Mouse (Mus musculus) embryonic facial prominence, embryonic 14.5 days (tissue): Measurements from ENCODE around the gene Cfap57. TPM values are rescaled to one million over a fixed set of nuclear protein-coding genes. Genes with fewer than 3 reads are reported as not detected.
"Not testable (repeated sequence)": the region's sequence is repeated elsewhere in the genome, so short reads cannot be mapped to it uniquely, and the experiment has no call there.

Source experiments
- ATAC-seq: fragments of 200-750 bp; cut with Nextera tagmentation; 2 replicates; pipeline ENCODE4 v1.8.0; 2017; ENCODE audit warnings: low read depth, moderate number of reproducible peaks, moderate TSS enrichment
- DNase-seq: peaks from one replicate; pipeline ENCODE4 v3.0.0-alpha.2; 2015; ENCODE audit warnings: low spot score
- H3K27ac ChIP-seq: fragments of 300-500 bp; sonication (generic); replicated peaks from 2 replicates; pipeline ENCODE4 v1.5.1; 2014; ENCODE audit warnings: low read depth, mild to moderate bottlenecking, low read length, moderate library complexity
- H3K27me3 ChIP-seq: fragments of 300-500 bp; sonication (generic); replicated peaks from 2 replicates; pipeline ENCODE4 v1.6.1; 2014; ENCODE audit warnings: low read length; ENCODE audit not compliant: control insufficient read depth, insufficient read depth
- H3K36me3 ChIP-seq: fragments of 300-500 bp; sonication (generic); 2 replicates; pipeline ENCODE4 v1.6.1; 2014; ENCODE audit warnings: low read length, mixed read lengths; ENCODE audit not compliant: control insufficient read depth, insufficient read depth
- H3K4me1 ChIP-seq: fragments of 300-500 bp; sonication (generic); 2 replicates; pipeline ENCODE4 v1.6.1; 2014; ENCODE audit warnings: antibody characterized with exemption, low read length; ENCODE audit not compliant: control insufficient read depth, insufficient read depth
- H3K4me2 ChIP-seq: fragments of 300-500 bp; sonication (generic); 2 replicates; pipeline ENCODE4 v1.6.1; 2014; ENCODE audit warnings: low read depth, mild to moderate bottlenecking, low read length, moderate library complexity, mixed read lengths
- H3K4me3 ChIP-seq: fragments of 300-500 bp; sonication (generic); 2 replicates; pipeline ENCODE4 v1.5.1; 2014; ENCODE audit warnings: low read depth, mild to moderate bottlenecking, low read length
- H3K9ac ChIP-seq: fragments of 300-500 bp; sonication (generic); 2 replicates; pipeline ENCODE4 v1.6.1; 2014; ENCODE audit warnings: low read depth, mild to moderate bottlenecking, low read length, moderate library complexity, mixed read lengths
- H3K9me3 ChIP-seq: fragments of 300-500 bp; sonication (generic); 2 replicates; pipeline ENCODE4 v1.6.1; 2016; ENCODE audit warnings: low read length; ENCODE audit not compliant: control insufficient read depth
- WGBS: fragments of 180-500 bp; shearing (Covaris S2); extraction: QIAGEN DNeasy Blood & Tissue Kit; methylation state at CpG from one replicate; pipeline ENCODE4 v1.1.7; 2014; 5-methylcytosine and 5-hydroxymethylcytosine counted together
- polyA plus RNA-seq: library from polyadenylated mRNA; unstranded; fragments of >200 nt; fragmentation: Nextera tagmentation; extraction: Ambion mirVana; gene quantifications from 2 replicates; pipeline ENCODE4 v1.2.1, GENCODE M21; 2014

Gene Cfap57
- polyA plus RNA-seq, 1 experiment from 2014 or later: 1.4 TPM

DNA sequence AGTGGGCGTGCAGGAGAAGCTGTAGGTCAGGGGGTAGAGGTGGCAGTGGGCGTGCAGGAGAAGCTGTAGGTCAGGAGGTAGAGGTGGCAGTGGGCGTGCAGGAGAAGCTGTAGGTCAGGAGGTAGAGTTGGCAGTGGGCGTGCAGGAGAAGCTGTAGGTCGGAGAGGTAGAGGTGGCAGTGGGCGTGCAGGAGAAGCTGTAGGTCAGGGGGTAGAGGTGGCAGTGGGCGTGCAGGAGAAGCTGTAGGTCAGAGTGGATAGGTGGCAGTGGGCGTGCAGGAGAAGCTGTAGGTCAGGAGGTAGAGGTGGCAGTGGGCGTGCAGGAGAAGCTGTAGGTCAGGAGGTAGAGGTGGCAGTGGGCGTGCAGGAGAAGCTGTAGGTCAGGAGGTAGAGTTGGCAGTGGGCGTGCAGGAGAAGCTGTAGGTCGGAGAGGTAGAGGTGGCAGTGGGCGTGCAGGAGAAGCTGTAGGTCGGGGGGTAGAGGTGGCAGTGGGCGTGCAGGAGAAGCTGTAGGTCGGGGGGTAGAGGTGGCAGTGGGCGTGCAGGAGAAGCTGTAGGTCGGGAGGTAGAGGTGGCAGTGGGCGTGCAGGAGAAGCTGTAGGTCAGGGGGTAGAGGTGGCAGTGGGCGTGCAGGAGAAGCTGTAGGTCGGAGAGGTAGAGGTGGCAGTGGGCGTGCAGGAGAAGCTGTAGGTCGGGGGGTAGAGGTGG lies 73.0 kb downstream of the Cfap57 start:
- H3K27ac ChIP-seq, H3K36me3 ChIP-seq, ATAC-seq, H3K9ac ChIP-seq, H3K9me3 ChIP-seq, H3K27me3 ChIP-seq, H3K4me2 ChIP-seq, DNase-seq, H3K4me3 ChIP-seq: not testable (repeated sequence)
- WGBS: 89% methylated on average over 22 of the region's 23 CpGs
- H3K4me1 ChIP-seq: peaks cover 11% of the 10 kb centered on the region

DNA sequence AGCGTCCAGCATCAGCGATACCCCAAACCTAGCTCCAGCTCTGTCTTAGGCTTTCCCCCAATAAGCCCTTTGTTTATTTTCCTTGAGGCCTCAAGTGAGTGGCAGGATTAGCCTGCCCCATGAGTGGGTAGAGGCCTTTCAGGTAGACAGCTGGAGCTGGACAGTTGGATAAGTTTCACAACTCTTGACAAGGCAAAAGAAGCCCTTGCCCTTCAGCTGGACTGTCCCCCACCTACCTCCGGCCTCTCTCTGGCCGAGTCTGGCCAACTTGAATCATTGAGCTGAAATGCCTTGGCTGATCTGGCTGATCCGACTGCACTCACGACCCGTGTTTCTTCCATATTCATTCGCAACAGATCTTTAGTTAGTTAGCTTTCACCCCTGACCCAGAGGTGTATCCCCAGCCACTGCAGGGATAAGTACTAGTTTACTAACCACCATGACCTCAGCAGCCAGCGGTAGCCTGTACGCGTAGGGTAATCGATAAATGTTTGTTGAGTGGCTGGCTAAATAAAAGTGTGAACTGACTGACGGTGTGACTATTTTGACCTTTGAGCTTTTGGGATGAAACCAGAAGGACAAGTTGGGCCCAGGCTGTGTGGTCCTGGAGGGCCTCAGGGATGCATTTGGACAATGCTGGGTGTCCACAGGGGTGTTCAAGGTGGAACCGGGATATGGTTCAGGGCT lies 76.0 kb downstream of the Cfap57 start:
- Histone ChIP-seq H3K9ac (peak overlapping the region; percentile 32; the same call in 1 of the 2 replicates), H3K4me2 (peak overlapping the region; percentile 64), H3K4me1 (peaks cover 20% of the 10 kb centered on the region), H3K9me3 (no peaks in the 10 kb centered on the region), H3K4me3 (peak overlapping the region; percentile 34; the same call in 1 of the 2 replicates), H3K27ac (peak overlapping the region; percentile 17), H3K36me3 (no peaks in the 10 kb centered on the region), H3K27me3 (peaks cover 3% of the 10 kb centered on the region; the same call in 1 of the 2 replicates)
- WGBS: 67% methylated on average over 14 of the region's 14 CpGs
- ATAC-seq: no peak
- no peak for DNase-seq

DNA sequence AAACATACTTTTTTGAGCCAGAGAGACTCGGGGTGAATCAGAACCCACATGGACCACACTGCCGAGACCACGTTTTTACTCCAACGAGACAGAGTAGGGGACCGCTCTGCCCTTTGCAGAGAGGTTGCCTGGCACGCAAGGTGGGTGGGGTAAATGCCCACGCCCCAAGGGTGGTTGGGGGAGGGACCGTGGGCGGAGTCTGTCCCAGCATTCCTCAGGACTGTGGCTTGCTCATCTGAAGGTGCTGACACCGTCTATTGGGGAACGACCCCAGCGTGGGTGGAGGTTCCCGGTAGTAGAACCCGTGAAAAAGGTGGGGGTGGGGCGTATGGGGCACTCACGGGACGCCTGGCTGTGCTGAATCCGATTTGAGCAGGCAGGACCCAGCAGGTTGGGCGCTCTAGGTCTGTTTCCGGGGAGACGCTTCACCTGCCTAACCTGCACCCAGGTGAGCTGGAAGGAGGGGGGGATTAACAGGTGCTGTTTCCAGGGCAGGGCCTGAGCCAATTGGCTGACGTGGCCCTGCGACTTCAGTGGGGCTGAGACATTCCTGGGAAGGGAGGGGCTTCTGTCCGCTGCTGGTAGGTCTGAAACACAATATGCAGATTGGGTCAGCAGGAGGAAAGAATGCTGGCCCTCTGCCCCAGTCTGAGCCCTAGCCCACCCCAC lies 76.9 kb downstream of the Cfap57 start, which contains the start of gene Tmem125:
Gene Tmem125 (minus strand): TSS at position 453 of the 669 bp plus-strand sequence.
- Histone ChIP-seq H3K9ac (peak within 1 kb of the TSS; percentile 32; the same call in 1 of the 2 replicates), H3K27ac (peak within 1 kb of the TSS; percentile 39), H3K4me3 (peak within 1 kb of the TSS; percentile 34), H3K27me3 (peaks cover 3% of the 10 kb centered on the region; the same call in 1 of the 2 replicates), H3K9me3 (no peaks in the 10 kb centered on the region), H3K4me1 (peaks cover 20% of the 10 kb centered on the region), H3K36me3 (no peaks in the 10 kb centered on the region), H3K4me2 (peak within 1 kb of the TSS; percentile 64)
- DNase-seq (peak; percentile 87), ATAC-seq (peak; percentile 92)
- 1% methylated on average over 16 of the region's 24 CpGs for WGBS

DNA sequence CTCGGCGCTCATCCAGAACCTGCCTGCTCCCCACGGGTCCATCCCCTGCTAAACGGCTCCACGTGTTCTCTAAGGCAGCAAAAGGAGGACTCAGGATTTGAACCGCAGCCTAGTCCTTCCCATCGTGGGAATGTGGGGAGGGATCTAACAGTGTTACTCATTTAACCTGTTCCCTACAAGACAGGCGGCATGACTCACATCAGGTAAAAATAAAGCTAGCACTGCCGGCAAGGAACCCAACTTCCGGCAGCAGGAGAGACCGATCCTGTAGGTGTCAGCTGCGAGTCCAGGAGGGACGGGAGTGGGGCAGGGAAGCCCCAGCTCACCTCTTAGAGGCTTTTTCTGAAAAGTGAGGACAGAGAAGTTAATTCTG lies 77.4 kb downstream of the Cfap57 start:
- peak; percentile 23; the same call in 1 of the 2 replicates for ATAC-seq
- peaks cover 3% of the 10 kb centered on the region; the same call in 1 of the 2 replicates for H3K27me3 ChIP-seq

DNA sequence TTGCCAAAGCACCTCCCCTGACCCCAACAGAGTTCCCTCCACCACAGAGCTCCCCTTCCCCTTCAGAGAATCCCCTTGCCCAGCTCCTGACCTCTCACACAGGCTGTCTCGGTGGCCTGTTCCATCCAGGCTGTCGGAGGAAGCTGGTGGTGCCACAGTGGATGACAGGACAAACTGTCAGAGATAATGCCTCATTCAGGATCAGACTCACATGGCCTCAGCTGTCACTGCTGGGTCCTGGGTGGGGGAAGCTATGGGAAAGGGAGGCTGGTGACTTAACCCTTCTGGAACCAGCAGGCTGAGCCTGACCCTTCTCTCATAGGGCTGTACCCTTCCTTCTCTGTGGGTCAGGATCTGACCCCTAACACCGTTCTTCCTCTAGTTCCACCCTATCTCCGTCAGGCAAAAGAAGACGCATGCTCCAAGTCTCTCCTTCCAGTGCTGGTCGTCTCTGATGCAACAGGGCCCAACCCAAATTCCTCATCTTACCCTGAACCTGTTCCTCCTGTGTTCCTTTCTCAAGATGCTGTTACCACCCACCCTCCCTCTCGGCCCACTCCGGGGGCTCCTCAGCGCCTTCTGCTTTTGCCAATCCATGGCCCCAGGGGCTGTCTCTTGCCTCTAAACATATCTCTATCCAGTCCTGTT lies 77.9 kb downstream of the Cfap57 start:
- Histone ChIP-seq H3K4me2 (peak overlapping the region; percentile 64), H3K4me3 (peak overlapping the region; percentile 34; the same call in 1 of the 2 replicates), H3K9me3 (no peaks in the 10 kb centered on the region), H3K36me3 (no peaks in the 10 kb centered on the region), H3K27ac (no peak overlapping the region), H3K9ac (no peak overlapping the region), H3K4me1 (peaks cover 20% of the 10 kb centered on the region), H3K27me3 (peaks cover 3% of the 10 kb centered on the region; the same call in 1 of the 2 replicates)
- DNase-seq (peak; percentile 24), ATAC-seq (peak; percentile 2; the same call in 1 of the 2 replicates)
- WGBS: 48% methylated on average over 9 of the region's 9 CpGs

More for the DNA sequence above, 77.4 kb downstream of the Cfap57 start:
- 10% methylated on average over 13 of the region's 13 CpGs for WGBS
- Histone ChIP-seq H3K4me2 (peak overlapping the region; percentile 64), H3K4me1 (peaks cover 20% of the 10 kb centered on the region), H3K36me3 (no peaks in the 10 kb centered on the region), H3K9ac (peak overlapping the region; percentile 32; the same call in 1 of the 2 replicates), H3K9me3 (no peaks in the 10 kb centered on the region), H3K4me3 (peak overlapping the region; percentile 34), H3K27ac (peak overlapping the region; percentile 39)
- peak; percentile 60 for DNase-seq

DNA sequence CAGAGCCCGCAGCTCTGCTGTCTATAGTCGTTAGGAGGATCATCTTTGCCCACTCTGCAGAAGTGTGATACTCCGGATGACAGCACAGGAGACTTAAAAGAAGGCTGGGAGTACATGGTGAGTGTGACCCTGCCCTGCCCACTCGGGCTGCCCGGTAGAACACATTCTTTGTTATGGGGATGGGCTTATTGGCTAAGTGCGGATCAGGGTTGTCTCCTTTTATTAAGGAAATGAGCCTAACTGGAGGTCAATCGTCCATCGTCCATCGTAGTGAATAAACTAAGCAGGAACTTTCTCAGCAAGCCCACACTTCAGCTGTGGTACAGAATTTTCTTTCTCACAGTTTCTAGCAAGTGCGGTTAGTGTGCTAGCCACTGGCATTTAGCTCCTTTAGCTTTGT lies 80.7 kb downstream of the Cfap57 start:
- ATAC-seq: no peak
- WGBS: 19% methylated on average over 10 of the region's 10 CpGs

DNA sequence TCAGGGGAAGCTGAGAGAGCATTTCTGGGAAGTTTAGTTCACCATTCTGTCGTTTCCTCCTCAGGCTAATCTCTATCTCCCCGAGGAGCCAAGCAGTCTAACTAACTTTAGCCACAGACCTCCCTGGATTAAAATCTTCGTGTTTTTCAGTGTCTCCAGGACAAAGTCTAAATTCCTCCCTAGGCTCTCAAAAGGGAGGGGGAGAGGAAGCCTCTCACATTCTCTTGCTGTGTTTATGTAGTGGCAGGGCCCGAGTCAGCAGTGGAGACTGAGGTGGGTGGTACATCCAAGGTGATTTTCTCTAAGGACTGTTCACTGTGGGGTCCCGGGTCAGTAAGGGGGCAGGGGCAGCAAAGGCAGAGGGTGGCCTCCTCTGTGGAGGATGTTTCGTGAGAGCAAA lies 82.8 kb downstream of the Cfap57 start:
- H3K9me3 ChIP-seq: no peaks in the 10 kb centered on the region
- H3K4me3 ChIP-seq: no peak overlapping the region
- no peaks in the 10 kb centered on the region for H3K36me3 ChIP-seq
- DNase-seq: no peak
- H3K27ac ChIP-seq: no peak overlapping the region
- peaks cover 9% of the 10 kb centered on the region for H3K4me1 ChIP-seq
- no peak for ATAC-seq
- H3K9ac ChIP-seq: no peak overlapping the region
- WGBS: 35% methylated on average over 6 of the region's 6 CpGs
- peaks cover 3% of the 10 kb centered on the region; the same call in 1 of the 2 replicates for H3K27me3 ChIP-seq
- H3K4me2 ChIP-seq: no peak overlapping the region

More for the DNA sequence above, 80.7 kb downstream of the Cfap57 start:
- Histone ChIP-seq H3K27me3 (peaks cover 3% of the 10 kb centered on the region; the same call in 1 of the 2 replicates), H3K27ac (no peak overlapping the region), H3K4me2 (no peak overlapping the region), H3K36me3 (no peaks in the 10 kb centered on the region), H3K9me3 (no peaks in the 10 kb centered on the region), H3K4me3 (no peak overlapping the region), H3K9ac (no peak overlapping the region), H3K4me1 (peaks cover 20% of the 10 kb centered on the region)
- no peak for DNase-seq

DNA sequence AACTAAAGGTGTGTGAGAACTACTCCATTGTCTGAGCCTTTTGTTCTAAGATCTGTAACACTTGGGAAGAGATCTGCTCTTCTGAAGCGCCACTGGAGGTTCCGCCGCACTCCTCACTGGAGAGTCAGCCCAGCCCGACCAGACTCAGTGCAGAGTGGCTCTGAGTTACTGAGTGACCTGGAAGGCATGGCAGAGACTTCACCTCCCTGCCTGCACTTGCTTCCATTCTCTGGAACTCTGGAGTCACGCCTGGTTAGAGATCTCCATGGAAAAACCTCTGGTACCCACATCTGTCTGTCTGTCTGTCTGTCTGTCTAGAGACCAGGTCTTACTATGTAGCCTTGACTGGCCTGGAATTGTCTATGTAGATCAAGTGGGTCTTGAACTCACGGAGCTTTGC lies 85.0 kb downstream of the Cfap57 start:
- no peaks in the 10 kb centered on the region for H3K9me3 ChIP-seq
- H3K4me1 ChIP-seq: peaks cover 8% of the 10 kb centered on the region
- H3K4me2 ChIP-seq: no peak overlapping the region
- H3K27me3 ChIP-seq: no peaks in the 10 kb centered on the region
- no peak for DNase-seq
- no peak overlapping the region for H3K9ac ChIP-seq
- no peak overlapping the region for H3K27ac ChIP-seq
- WGBS: 87% methylated on average over 6 of the region's 6 CpGs
- no peak for ATAC-seq
- no peaks in the 10 kb centered on the region for H3K36me3 ChIP-seq
- H3K4me3 ChIP-seq: no peak overlapping the region
